Mouse (Mus musculus) lung, postnatal 0 days (tissue): Measurements from ENCODE around the gene Fbxw8.

Experiments used
- CTCF ChIP-seq: IDR thresholded peaks from 2 replicates; pipeline ENCODE4 v1.5.1; 2016; ENCODE audit warnings: antibody characterized with exemption, mild to moderate bottlenecking
- EP300 ChIP-seq: IDR thresholded peaks from 2 replicates; pipeline ENCODE4 v1.6.1; 2016; ENCODE audit warnings: antibody characterized with exemption, mild to moderate bottlenecking, control low read depth

GRCm38 (mm10) chr5:118078550-118078949, 76.7 kb downstream of the Fbxw8 start:
- TF ChIP-seq CTCF (no peak), EP300 (no peak)
